Mouse (Mus musculus) midbrain, embryonic 11.5 days (tissue): ENCODE results near the gene Cntrl. TPM values are rescaled to one million over a fixed set of nuclear protein-coding genes. Genes with fewer than 3 reads are reported as not detected.
A peak's percentile ranks its signal among the peaks of the same experiment; 100 is the strongest.

Source experiments
- ATAC-seq: fragments of 200-750 bp; cut with Nextera tagmentation; 2 replicates; pipeline ENCODE4 v1.8.0; 2017; ENCODE audit warnings: moderate TSS enrichment, moderate library complexity; ENCODE audit not compliant: low FRiP score
- DNase-seq: peaks from one replicate; pipeline ENCODE4 v3.0.0; 2015; ENCODE audit warnings: low spot score; ENCODE audit errors: missing footprints
- H3K27ac ChIP-seq: fragments of 300-500 bp; sonication (generic); 2 replicates; pipeline ENCODE4 v1.5.1; 2014; ENCODE audit warnings: low read depth, low read length
- H3K27me3 ChIP-seq: fragments of 300-500 bp; sonication (generic); 2 replicates; pipeline ENCODE4 v1.6.1; 2014; ENCODE audit warnings: mild to moderate bottlenecking, low read length, moderate library complexity, mixed read lengths; ENCODE audit not compliant: control insufficient read depth, insufficient read depth
- H3K36me3 ChIP-seq: fragments of 300-500 bp; sonication (generic); 2 replicates; pipeline ENCODE4 v1.6.1; 2014; ENCODE audit warnings: mild to moderate bottlenecking, low read length, moderate library complexity, mixed read lengths; ENCODE audit not compliant: control insufficient read depth, insufficient read depth
- H3K4me1 ChIP-seq: fragments of 300-500 bp; sonication (generic); 2 replicates; pipeline ENCODE4 v1.6.1; 2014; ENCODE audit warnings: low read length; ENCODE audit not compliant: control insufficient read depth, insufficient read depth
- H3K4me2 ChIP-seq: fragments of 300-500 bp; sonication (generic); 2 replicates; pipeline ENCODE4 v1.6.1; 2014; ENCODE audit warnings: mild to moderate bottlenecking, moderate library complexity
- H3K4me3 ChIP-seq: fragments of 300-500 bp; sonication (generic); 2 replicates; pipeline ENCODE4 v1.5.1; 2014; ENCODE audit warnings: low read depth, low read length
- H3K9ac ChIP-seq: fragments of 300-500 bp; sonication (generic); 2 replicates; pipeline ENCODE4 v1.6.1; 2014; ENCODE audit warnings: low read length
- H3K9me3 ChIP-seq: fragments of 300-500 bp; sonication (generic); 2 replicates; pipeline ENCODE4 v1.6.1; 2016; ENCODE audit warnings: low read length; ENCODE audit not compliant: control insufficient read depth
- WGBS: fragments of 180-500 bp; shearing (Covaris S2); extraction: QIAGEN DNeasy Blood & Tissue Kit; methylation state at CpG from one replicate; pipeline ENCODE4 v1.1.7; 2014; 5-methylcytosine and 5-hydroxymethylcytosine counted together
- polyA plus RNA-seq: library from polyadenylated mRNA; unstranded; fragments of >200 nt; fragmentation: Nextera tagmentation; extraction: Ambion mirVana; gene quantifications from 2 replicates; pipeline ENCODE4 v1.2.1, GENCODE M21; 2014

Cntrl gene
- polyA plus RNA-seq, 1 experiment from 2014 or later: 32.8 TPM

- no peak overlapping the region for H3K4me3 ChIP-seq
- H3K9me3 ChIP-seq: no peaks in the 10 kb centered on the region
- H3K4me1 ChIP-seq: no peaks in the 10 kb centered on the region
- H3K36me3 ChIP-seq: peaks cover 36% of the 10 kb centered on the region; the same call in 1 of the 2 replicates
- H3K9ac ChIP-seq: no peak overlapping the region
- no peaks in the 10 kb centered on the region for H3K27me3 ChIP-seq
- DNase-seq: no peak
- 68% methylated on average over 5 of the region's 5 CpGs for WGBS
- no peak overlapping the region for H3K27ac ChIP-seq
- ATAC-seq: no peak
- no peak overlapping the region for H3K4me2 ChIP-seq
Observed at GRCm38 (mm10) chr2:35174100-35174499, 64.8 kb downstream of the Cntrl start.

GRCm38 (mm10) chr2:35175281-35176065, 66.2 kb downstream of the Cntrl start:
- H3K4me1 ChIP-seq: no peaks in the 10 kb centered on the region
- H3K4me2 ChIP-seq: no peak overlapping the region
- no peak overlapping the region for H3K9ac ChIP-seq
- DNase-seq (no peak), ATAC-seq (no peak)
- H3K4me3 ChIP-seq: no peak overlapping the region
- no peak overlapping the region for H3K27ac ChIP-seq
- no peaks in the 10 kb centered on the region for H3K27me3 ChIP-seq
- peaks cover 36% of the 10 kb centered on the region; the same call in 1 of the 2 replicates for H3K36me3 ChIP-seq
- WGBS: 93% methylated on average over 12 of the region's 12 CpGs
- no peaks in the 10 kb centered on the region for H3K9me3 ChIP-seq

DNA sequence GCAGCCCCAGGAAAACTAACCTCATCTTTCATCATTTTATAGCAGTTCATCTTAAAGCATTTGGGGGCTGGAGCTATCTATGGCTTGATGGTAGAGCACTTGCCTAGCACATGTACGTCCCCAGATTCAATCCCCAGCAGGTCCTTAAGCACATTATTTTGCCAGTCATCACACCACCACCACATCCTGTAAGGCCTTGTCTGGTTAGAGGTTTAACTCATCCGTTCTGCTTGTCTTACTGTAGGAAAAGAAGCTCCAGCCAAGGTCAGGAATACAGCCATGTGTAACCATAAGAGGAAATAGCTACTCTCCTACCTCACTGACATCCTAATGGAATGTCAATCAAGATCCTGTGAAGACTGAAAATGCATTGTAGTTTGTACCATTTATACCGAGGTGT, 68.9 kb downstream of the Cntrl start:
- Histone ChIP-seq H3K36me3 (peaks cover 24% of the 10 kb centered on the region), H3K27ac (no peak overlapping the region), H3K27me3 (no peaks in the 10 kb centered on the region), H3K9ac (no peak overlapping the region), H3K4me2 (no peak overlapping the region), H3K4me3 (no peak overlapping the region), H3K9me3 (no peaks in the 10 kb centered on the region), H3K4me1 (no peaks in the 10 kb centered on the region)
- DNase-seq: no peak
- no peak for ATAC-seq
- 87% methylated on average over 3 of the region's 3 CpGs for WGBS

DNA sequence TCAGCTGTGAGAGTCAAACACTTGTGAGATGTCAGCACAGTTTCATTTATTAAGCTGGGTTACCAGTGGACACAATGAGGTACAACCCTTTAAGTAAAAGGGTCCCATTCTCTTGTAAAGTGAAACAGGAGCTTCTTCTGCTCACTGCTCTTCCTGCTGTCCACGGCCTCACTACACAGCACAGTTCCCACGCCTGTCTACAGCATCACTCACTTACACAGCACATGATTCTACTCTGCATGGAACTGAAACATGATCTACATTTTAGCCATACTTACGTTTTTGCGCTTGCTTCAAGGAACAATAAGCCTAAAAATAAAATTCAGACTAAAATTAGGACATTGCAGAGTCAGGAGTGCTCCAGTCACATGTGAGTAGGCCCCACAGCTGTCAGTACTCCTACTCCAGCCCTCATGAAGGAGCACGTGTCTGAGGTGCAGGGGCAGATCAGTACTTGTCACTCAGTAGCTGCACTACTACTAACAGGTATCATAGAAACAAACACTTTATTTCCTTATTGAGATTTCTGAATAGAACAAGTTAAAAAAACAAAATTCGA, 73.9 kb downstream of the Cntrl start:
- Histone ChIP-seq H3K4me3 (no peak overlapping the region), H3K27ac (no peak overlapping the region), H3K4me1 (no peaks in the 10 kb centered on the region), H3K4me2 (no peak overlapping the region), H3K9ac (no peak overlapping the region), H3K9me3 (no peaks in the 10 kb centered on the region), H3K27me3 (no peaks in the 10 kb centered on the region), H3K36me3 (peaks cover 10% of the 10 kb centered on the region)
- peak; percentile 73 for DNase-seq
- WGBS: 89% methylated on average over 6 of the region's 6 CpGs
- no peak for ATAC-seq

DNA sequence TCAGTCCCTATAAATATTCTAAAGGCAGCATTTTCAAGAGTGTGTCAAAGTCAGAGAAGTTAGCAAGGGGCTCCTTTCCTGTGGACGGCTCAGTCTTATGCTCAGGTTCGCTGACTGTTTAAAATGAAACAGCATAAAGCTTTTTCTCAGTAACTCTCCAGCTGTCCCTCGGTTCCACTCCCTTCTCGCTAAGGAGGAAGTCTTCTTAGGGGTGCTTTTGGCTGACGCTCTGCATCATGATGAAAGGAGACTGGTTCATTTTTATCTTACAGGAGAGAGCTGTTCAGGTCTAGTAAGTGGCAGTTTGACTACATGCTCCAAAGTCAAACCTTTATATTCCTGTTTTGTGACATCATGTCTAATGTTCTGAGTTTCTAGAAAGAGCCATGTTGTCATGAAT, 79.6 kb downstream of the Cntrl start:
- no peaks in the 10 kb centered on the region for H3K4me1 ChIP-seq

DNA sequence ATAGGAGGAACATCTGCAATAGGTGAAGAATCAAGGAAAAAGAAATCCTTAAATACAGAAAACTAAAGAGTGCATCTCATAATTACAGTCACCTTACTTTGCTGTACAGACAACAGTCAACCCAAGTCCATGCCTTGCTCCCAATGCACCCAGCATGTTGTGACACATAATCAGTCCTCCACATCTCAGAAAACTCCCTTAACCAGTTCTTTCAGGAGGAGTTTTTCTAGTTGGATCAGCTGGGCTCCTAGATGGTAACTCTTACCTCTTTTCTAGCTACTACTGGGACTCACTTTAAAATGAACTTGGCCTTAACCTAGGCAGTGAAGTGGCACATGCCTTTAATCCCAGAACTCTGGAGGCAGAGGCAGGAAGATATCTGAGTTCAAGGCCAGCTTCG, 84.7 kb downstream of the Cntrl start:
- peaks cover 2% of the 10 kb centered on the region; the same call in 1 of the 2 replicates for H3K4me1 ChIP-seq
- H3K4me2 ChIP-seq: no peak overlapping the region
- DNase-seq (no peak), ATAC-seq (no peak)
- H3K9ac ChIP-seq: no peak overlapping the region
- no peak overlapping the region for H3K27ac ChIP-seq
- 83% methylated on average over 1 of the region's 1 CpGs for WGBS
- H3K9me3 ChIP-seq: no peaks in the 10 kb centered on the region
- no peak overlapping the region for H3K4me3 ChIP-seq
- H3K27me3 ChIP-seq: no peaks in the 10 kb centered on the region
- no peaks in the 10 kb centered on the region for H3K36me3 ChIP-seq

More for the DNA sequence above, 79.6 kb downstream of the Cntrl start:
- H3K4me2 ChIP-seq: no peak overlapping the region
- DNase-seq (no peak), ATAC-seq (no peak)
- no peak overlapping the region for H3K4me3 ChIP-seq
- H3K9me3 ChIP-seq: no peaks in the 10 kb centered on the region
- WGBS: 96% methylated on average over 5 of the region's 5 CpGs
- no peaks in the 10 kb centered on the region for H3K36me3 ChIP-seq
- H3K9ac ChIP-seq: no peak overlapping the region
- H3K27me3 ChIP-seq: no peaks in the 10 kb centered on the region
- no peak overlapping the region for H3K27ac ChIP-seq

DNA sequence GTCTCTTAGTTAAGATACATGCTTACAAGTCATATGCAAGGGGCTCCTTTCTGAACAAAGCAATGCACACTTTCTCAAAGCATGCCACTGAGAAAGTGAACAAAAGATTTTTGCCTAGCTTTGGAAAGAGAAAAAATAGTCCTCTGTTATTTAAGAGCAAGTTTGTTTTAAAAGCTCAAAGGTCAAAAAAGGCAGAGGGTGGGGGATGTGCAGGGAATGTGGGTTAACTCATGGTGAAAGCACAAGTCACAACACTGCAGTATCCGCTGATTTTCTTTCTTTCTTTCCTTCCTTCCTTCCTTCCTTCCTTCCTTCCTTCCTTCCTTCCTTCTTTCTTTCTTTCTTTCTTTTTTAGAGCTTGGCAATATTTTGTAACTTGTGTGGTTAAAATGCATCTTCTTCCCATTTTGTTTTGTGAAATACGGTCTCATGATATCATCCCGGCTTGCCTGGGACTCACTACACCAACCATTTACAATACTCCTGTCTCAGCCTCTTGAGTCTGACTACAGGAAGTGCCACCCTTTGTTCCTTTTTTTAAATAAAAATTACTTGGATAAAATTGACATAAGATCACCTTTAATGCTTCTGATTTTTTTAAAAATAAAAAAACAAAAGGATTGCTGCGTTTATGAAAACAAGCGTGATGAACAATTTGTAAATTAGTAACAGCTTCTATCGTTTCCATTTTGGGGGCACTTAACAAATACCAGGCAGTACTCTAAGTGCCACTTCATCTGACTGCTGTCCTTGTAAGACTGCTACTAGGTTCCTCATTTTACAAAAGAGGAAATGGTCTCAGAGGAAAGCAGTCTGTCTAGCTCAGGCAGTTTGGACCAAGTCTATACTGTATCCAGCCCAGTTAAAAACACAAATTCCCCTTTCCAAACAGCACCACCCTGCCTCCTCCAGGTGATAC, 86.6 kb downstream of the Cntrl start:
- H3K4me3 ChIP-seq: no peak overlapping the region
- no peak overlapping the region for H3K27ac ChIP-seq
- H3K9ac ChIP-seq: no peak overlapping the region
- no peaks in the 10 kb centered on the region for H3K27me3 ChIP-seq
- no peak overlapping the region for H3K4me2 ChIP-seq
- DNase-seq: no peak
- no peaks in the 10 kb centered on the region for H3K36me3 ChIP-seq
- peaks cover 10% of the 10 kb centered on the region for H3K4me1 ChIP-seq
- H3K9me3 ChIP-seq: no peaks in the 10 kb centered on the region
- 86% methylated on average over 6 of the region's 6 CpGs for WGBS
- ATAC-seq: no peak

DNA sequence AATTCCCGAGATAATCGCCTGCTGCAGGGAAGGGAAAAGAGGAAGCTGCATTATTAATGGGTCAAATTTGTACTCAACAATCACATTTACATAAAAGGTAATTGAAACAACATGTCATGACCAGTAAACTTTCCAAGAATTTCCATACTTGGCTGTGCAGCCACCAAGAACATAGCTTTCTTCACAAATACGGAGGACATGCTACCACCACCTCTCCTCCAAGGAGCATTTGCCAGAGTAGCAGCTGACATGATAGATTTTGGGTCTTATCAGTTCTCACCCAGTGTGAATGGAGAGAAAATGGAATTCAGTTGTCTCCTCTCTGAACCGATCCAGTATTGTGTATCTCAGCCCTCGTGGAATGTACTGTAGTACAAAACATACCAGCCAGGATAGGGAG, 90.2 kb downstream of the Cntrl start:
- no peaks in the 10 kb centered on the region for H3K27me3 ChIP-seq
- H3K9ac ChIP-seq: peak overlapping the region; percentile 96
- H3K4me1 ChIP-seq: peaks cover 10% of the 10 kb centered on the region
- no peaks in the 10 kb centered on the region for H3K9me3 ChIP-seq
- no peaks in the 10 kb centered on the region for H3K36me3 ChIP-seq
- H3K4me3 ChIP-seq: peak overlapping the region; percentile 90
- H3K4me2 ChIP-seq: peak overlapping the region; percentile 74
- H3K27ac ChIP-seq: no peak overlapping the region
- ATAC-seq (no peak), DNase-seq (no peak)
- WGBS: 30% methylated on average over 5 of the region's 5 CpGs
